Mouse (Mus musculus): ENCODE measurements around the gene 4930432M17Rik.

GRCm38 (mm10) chr3:121636315-121636714 lies 34.2 kb upstream of the 4930432M17Rik start:
- TF ChIP-seq CTCF (IDR thresholded peaks at IDR 0.05; ENCODE audit: low read depth, low read length) (no peak), POLR2AphosphoS5 (IDR thresholded peaks at IDR 0.05; ENCODE audit: insufficient replicate concordance, low read depth, low read length) (no peak), GATA2 (IDR thresholded peaks at IDR 0.05; ENCODE audit: borderline replicate concordance, low read depth, low read length) (no peak)

Measured in G1E (cell line).